Mouse (Mus musculus): ENCODE measurements around the gene Anapc2.
A peak's percentile ranks its signal among the peaks of the same experiment; 100 is the strongest.

DNA sequence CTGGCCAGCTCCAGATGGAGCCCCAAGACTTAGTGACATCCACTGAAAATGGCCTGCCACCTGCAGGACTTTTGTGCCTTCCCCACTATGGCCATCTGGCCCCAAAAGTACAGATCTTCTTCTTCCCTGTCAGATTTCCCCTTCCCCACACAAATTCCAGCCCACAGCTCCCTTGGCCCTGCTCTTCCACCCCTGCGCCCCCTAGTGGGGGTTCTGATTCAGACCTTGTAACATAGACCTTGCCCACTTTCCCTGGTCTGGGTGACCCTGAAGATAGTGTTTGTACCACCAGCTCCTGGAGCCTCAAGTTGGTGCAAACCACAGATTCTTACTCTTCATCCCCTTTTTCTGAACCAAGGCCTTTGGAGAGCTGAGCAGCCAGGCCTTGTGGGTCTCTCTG, 20.6 kb downstream of the Anapc2 start:
- no peak for TF ChIP-seq MAX (IDR thresholded peaks at IDR 0.05)
- TF ChIP-seq CTCF (IDR thresholded peaks at IDR 0.05; ENCODE audit: control insufficient read depth, insufficient read depth, insufficient read length) = peak; percentile 37
- no peak for TF ChIP-seq USF1 (IDR thresholded peaks at IDR 0.05; ENCODE audit: low read depth)
- no peak for TF ChIP-seq MYOG (IDR thresholded peaks at IDR 0.05; ENCODE audit: control insufficient read depth, extremely low read depth, insufficient read length)
- TF ChIP-seq CEBPB (IDR thresholded peaks at IDR 0.05; ENCODE audit: low read depth) = no peak
- no peak for TF ChIP-seq MYOD1 (IDR thresholded peaks at IDR 0.05; ENCODE audit: control insufficient read depth, insufficient read length, low read depth)
